Mouse (Mus musculus): ENCODE data around the gene Rbm38. TPM values are rescaled to one million over a fixed set of nuclear protein-coding genes. Genes with fewer than 3 reads are reported as not detected.
A peak's percentile ranks its signal among the peaks of the same experiment; 100 is the strongest.

Gene Rbm38
- total and polyA plus RNA-seq, 3 experiments = 14.4 to 85.4 (median 19.4) TPM

GRCm38 (mm10) chr2:172975159-172975558, 45.1 kb upstream of the Rbm38 start:
- H3K27ac ChIP-seq (ENCODE audit: insufficient read depth, low read depth) = no peak overlapping the region
- H3K4me1 ChIP-seq (ENCODE audit: control insufficient read depth in 1 of 2, insufficient read depth in 2 of 2) = peaks cover 11 to 40% of the 10 kb centered on the region in 2 experiments
- peaks cover 4% of the 10 kb centered on the region for H3K9me3 ChIP-seq (replicated peaks; ENCODE audit: low read length)
- H3K4me3 ChIP-seq (replicated peaks in 1 of 3; ENCODE audit: low read depth in 2 of 3, low read length in 2 of 3, poor library complexity in 1 of 3) = no peak overlapping the region
- dilution Hi-C loops (cut with MboI; ENCODE audit: extremely low pct_ligation_motif_present, extremely low pct_unique_long_range_greater_than_20kb, low sequenced_read_pairs) (no loop called here), in situ Hi-C loops (cut with MboI; ENCODE audit: low pct_ligation_motif_present, low pct_unique_long_range_greater_than_20kb, low sequenced_read_pairs) (no loop called here)
- TF ChIP-seq JUND (conservative IDR thresholded peaks at IDR 0.05; ENCODE audit: low read depth, low read length) (no peak), RCOR1 (conservative IDR thresholded peaks at IDR 0.05; ENCODE audit: low read depth, low read length) (no peak), USF2 (conservative IDR thresholded peaks at IDR 0.05; ENCODE audit: low read depth, low read length) (no peak), IRF4 (IDR thresholded peaks at IDR 0.05; ENCODE audit: low read depth, low read length) (no peak), ELF1 (IDR thresholded peaks at IDR 0.05; ENCODE audit: low read depth, low read length) (no peak), MXI1 (IDR thresholded peaks at IDR 0.05; ENCODE audit: low read depth, low read length) (no peak), TCF12 (IDR thresholded peaks at IDR 0.05; ENCODE audit: low read depth, low read length) (no peak), MAZ (IDR thresholded peaks at IDR 0.05; ENCODE audit: low read depth, low read length) (no peak), ZNF384 (IDR thresholded peaks at IDR 0.05; ENCODE audit: low read depth, low read length) (no peak), CHD1 (IDR thresholded peaks at IDR 0.05; ENCODE audit: low read depth, low read length) (no peak), SMC3 (IDR thresholded peaks at IDR 0.05; ENCODE audit: low read depth, low read length) (no peak), SIN3A (IDR thresholded peaks at IDR 0.05; ENCODE audit: low read length) (no peak), ZMIZ1 (IDR thresholded peaks at IDR 0.05; ENCODE audit: low read depth, low read length) (no peak), TBP (conservative IDR thresholded peaks at IDR 0.05; ENCODE audit: low read depth, low read length) (no peak), RAD21 (IDR thresholded peaks at IDR 0.05; ENCODE audit: low read depth, low read length) (no peak)
- H3K79me2 ChIP-seq (replicated peaks; ENCODE audit: control insufficient read depth, extremely low read depth, insufficient read depth, poor library complexity, severe bottlenecking) = no peaks in the 10 kb centered on the region
- no peak for DNase-seq (ENCODE audit: extremely low read depth)
- H3K27me3 ChIP-seq (replicated peaks) = peaks cover 2% of the 10 kb centered on the region
- H3K36me3 ChIP-seq (replicated peaks in 1 of 2; ENCODE audit: control insufficient read depth in 1 of 2, insufficient read depth in 1 of 2, low read length in 1 of 2) = no peaks in the 10 kb centered on the region
- no peak overlapping the region for H3K9ac ChIP-seq (ENCODE audit: insufficient read depth, low read depth)
- no peak overlapping the region for H3K4me2 ChIP-seq (ENCODE audit: insufficient read depth, low read depth, poor library complexity, severe bottlenecking)

- dilution Hi-C loops (cut with MboI; ENCODE audit: extremely low pct_ligation_motif_present, extremely low pct_unique_long_range_greater_than_20kb, low sequenced_read_pairs) (no loop called here), in situ Hi-C loops (cut with MboI; ENCODE audit: low pct_ligation_motif_present, low pct_unique_long_range_greater_than_20kb, low sequenced_read_pairs) (no loop called here)
- Histone ChIP-seq H3K4me3 (replicated peaks in 1 of 3; ENCODE audit: low read depth in 2 of 3, low read length in 2 of 3, poor library complexity in 1 of 3) (peak overlapping the region in 2 of 3 experiments; percentile 2 to 50), H3K9ac (ENCODE audit: insufficient read depth, low read depth) (no peak overlapping the region), H3K4me1 (ENCODE audit: control insufficient read depth in 1 of 2, insufficient read depth in 2 of 2) (peaks cover 11 to 40% of the 10 kb centered on the region in 2 experiments), H3K4me2 (ENCODE audit: insufficient read depth, low read depth, poor library complexity, severe bottlenecking) (peak overlapping the region; percentile 77), H3K79me2 (replicated peaks; ENCODE audit: control insufficient read depth, extremely low read depth, insufficient read depth, poor library complexity, severe bottlenecking) (no peaks in the 10 kb centered on the region), H3K27ac (ENCODE audit: insufficient read depth, low read depth) (no peak overlapping the region), H3K9me3 (replicated peaks; ENCODE audit: low read length) (peaks cover 4% of the 10 kb centered on the region), H3K27me3 (replicated peaks) (no peaks in the 10 kb centered on the region), H3K36me3 (replicated peaks in 1 of 2; ENCODE audit: control insufficient read depth in 1 of 2, insufficient read depth in 1 of 2, low read length in 1 of 2) (no peaks in the 10 kb centered on the region)
- peak; percentile 60 for DNase-seq (ENCODE audit: extremely low read depth)
- peak in 1 of 2 experiments; percentile 30; a peak in 1 of 4 replicates for TF ChIP-seq CTCF (conservative IDR thresholded peaks at IDR 0.05 in 1 of 2, IDR thresholded peaks at IDR 0.05 in 1 of 2; ENCODE audit: low read depth in 2 of 2, low read length in 2 of 2)
- 0 out of 2 replicates have a peak, but pooled peaks have one; percentile 36 for TF ChIP-seq EP300 (IDR thresholded peaks at IDR 0.05; ENCODE audit: low read length)
- 0 out of 2 replicates have a peak, but pooled peaks have one; percentile 35 for TF ChIP-seq SIN3A (IDR thresholded peaks at IDR 0.05; ENCODE audit: low read length)
- TF ChIP-seq NRF1 (IDR thresholded peaks at IDR 0.05; ENCODE audit: low read depth, low read length) = no peak
- peak; percentile 47; the same call in 1 of the 2 replicates for TF ChIP-seq ELF1 (IDR thresholded peaks at IDR 0.05; ENCODE audit: low read depth, low read length)
- TF ChIP-seq PAX5 (IDR thresholded peaks at IDR 0.05; ENCODE audit: low read length) = no peak
- TF ChIP-seq JUND (conservative IDR thresholded peaks at IDR 0.05; ENCODE audit: low read depth, low read length) = peak; percentile 50; the same call in 1 of the 2 replicates
- no peak for TF ChIP-seq IRF4 (IDR thresholded peaks at IDR 0.05; ENCODE audit: low read depth, low read length)
- TF ChIP-seq ZNF384 (IDR thresholded peaks at IDR 0.05; ENCODE audit: low read depth, low read length) = no peak
- no peak for TF ChIP-seq SMC3 (IDR thresholded peaks at IDR 0.05; ENCODE audit: low read depth, low read length)
- no peak for TF ChIP-seq MEF2A (IDR thresholded peaks at IDR 0.05; ENCODE audit: borderline replicate concordance, low read depth, low read length)
- TF ChIP-seq USF1 (IDR thresholded peaks at IDR 0.05; ENCODE audit: low read depth, low read length) = no peak
- 0 out of 2 replicates have a peak, but pooled peaks have one; percentile 37 for TF ChIP-seq CHD2 (IDR thresholded peaks at IDR 0.05; ENCODE audit: low read length)
- no peak for TF ChIP-seq POLR2AphosphoS2 (IDR thresholded peaks at IDR 0.05; ENCODE audit: low read depth, low read length)
- TF ChIP-seq NELFE (IDR thresholded peaks at IDR 0.05; ENCODE audit: low read depth, low read length) = no peak
- TF ChIP-seq POLR2A (IDR thresholded peaks at IDR 0.05; ENCODE audit: low read depth, low read length) = no peak
- TF ChIP-seq ETS1 (conservative IDR thresholded peaks at IDR 0.05; ENCODE audit: low read depth, low read length) = peak; percentile 49; the same call in 1 of the 2 replicates
- TF ChIP-seq USF2 (conservative IDR thresholded peaks at IDR 0.05; ENCODE audit: low read depth, low read length) = no peak
- no peak for TF ChIP-seq CHD1 (IDR thresholded peaks at IDR 0.05; ENCODE audit: low read depth, low read length)
- TF ChIP-seq JUN (IDR thresholded peaks at IDR 0.05; ENCODE audit: insufficient read depth, low read depth, low read length) = no peak
- TF ChIP-seq ZC3H11A (IDR thresholded peaks at IDR 0.05; ENCODE audit: low read depth, low read length) = no peak
- no peak for TF ChIP-seq E2F4 (IDR thresholded peaks at IDR 0.05; ENCODE audit: insufficient replicate concordance, low read depth, low read length)
Observed at GRCm38 (mm10) chr2:172976661-172977238, 43.5 kb upstream of the Rbm38 start.
